Mouse (Mus musculus) telencephalon, adult 2 months (tissue): ENCODE results near the gene Shb.
"Not testable (repeated sequence)": the region's sequence is repeated elsewhere in the genome, so short reads cannot be mapped to it uniquely, and the experiment has no call there.

ENCODE experiments used
- DNase-seq: peaks from one replicate; pipeline ENCODE4 v3.0.0-alpha.2; 2011; ENCODE audit warnings: low read depth, low spot score

Shb gene

DNA sequence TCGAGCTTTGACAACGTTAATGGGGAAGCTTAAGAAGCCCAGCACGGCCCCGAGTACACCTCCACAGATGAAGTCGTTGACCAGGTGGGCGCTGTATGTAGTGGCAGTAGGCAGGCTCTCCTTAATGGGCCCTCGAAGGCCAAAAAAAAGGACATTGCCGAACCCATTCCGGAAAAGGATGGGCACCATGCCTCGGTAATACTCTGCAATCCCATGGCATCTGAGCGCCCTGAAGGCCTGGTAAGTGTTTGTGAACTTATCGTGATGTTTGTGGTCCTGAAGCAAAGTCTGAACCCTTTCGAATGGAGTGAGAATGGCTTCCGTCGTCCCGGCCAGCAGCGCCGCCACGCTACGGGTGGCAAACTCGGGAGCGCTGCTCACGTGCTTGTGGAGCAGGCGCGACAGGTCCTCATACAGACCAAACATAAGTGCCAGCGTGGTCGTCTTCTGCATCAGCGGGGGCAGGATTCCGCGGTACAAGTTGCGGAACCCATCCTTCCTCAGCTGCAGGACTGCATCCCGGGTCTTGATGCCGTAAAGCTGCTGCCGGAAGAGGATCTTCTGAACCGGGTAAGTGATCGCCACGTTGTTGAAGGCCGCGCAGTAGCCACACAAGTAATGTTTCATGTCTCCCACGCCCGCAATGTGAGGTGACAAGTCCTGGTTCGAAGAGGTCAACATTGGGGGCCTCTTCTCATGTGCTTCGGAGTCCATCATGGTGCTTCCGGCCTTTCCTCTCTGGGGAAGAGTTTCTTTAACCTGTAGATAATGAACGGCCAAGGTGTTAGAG is 132.7 kb downstream of the Shb start:
- no peak for DNase-seq

DNA sequence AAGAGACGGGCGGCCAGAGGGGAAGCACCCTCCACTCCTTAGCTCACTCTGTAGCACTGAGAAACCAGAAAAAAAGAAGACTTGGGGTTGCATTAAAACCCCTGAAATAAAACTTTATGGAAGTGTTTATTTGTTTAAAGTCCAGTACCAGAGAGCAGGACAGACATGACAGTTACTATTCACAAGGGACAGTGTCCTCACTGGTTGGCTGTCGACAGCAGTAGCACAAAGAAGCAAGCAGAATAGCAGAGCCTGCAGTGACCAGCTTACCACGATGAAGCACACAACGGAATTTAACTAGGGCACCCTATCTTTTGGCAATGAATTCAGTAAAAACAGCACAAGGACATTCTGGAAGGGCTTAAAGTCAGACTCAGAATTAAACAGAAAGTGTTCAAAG is 134.0 kb downstream of the Shb start:
- DNase-seq = not testable (repeated sequence)

DNA sequence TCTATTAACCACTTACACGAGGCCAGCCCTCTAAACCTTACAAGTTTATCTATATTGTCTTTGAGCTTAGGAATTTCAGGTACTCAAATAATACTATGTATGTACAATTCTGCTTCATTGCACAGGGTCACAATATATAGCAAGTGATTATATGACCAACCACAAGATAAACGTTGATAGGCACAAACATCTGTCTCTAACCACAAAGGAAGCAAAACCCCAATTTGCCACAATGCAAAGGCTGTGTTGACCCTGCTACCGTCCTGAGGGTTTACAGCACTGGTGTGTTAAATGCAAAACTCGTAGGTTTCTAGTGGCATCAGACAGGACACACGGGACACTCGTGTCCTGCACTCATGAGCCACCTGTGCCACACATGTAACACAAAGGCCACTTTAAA is 136.1 kb downstream of the Shb start:
- not testable (repeated sequence) for DNase-seq

DNA sequence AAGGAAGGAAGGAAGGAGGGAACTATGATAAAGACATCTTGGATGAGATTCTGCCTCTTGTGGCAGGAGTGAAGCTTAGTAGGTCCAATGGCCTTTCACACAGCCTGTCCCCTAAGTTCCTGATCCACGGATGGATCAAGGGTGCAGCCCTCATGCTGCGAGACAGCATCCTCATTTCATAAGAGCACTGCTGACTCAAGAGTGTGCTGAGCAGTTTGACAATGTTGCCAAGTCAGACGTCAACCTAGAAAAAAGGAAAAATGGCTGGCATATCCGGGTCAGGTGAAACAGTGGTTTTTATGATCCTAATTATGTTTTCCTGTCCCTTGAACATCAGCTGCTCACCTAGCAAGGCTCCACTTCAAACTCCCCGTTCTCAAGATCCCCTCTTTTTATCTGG is 138.6 kb downstream of the Shb start:
- DNase-seq = no peak

DNA sequence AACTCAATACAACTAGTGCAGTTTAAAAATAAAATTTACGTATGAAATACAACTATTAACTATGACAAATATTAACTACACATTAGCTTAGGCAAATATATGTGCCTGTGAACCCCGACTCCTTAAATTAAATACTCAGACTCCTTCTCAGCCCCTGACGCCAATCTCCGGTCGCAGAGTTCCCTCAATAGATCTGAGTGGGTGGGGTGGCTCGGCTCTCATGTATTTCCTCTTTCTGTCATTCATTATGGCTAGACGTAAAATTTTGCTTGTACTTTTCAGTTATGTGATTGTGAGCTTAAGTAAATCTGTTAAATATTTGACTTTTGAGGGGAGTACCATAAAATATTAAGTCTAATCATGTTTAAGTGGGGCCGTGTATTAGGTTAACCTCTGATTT is 139.3 kb downstream of the Shb start:
- DNase-seq = no peak

DNA sequence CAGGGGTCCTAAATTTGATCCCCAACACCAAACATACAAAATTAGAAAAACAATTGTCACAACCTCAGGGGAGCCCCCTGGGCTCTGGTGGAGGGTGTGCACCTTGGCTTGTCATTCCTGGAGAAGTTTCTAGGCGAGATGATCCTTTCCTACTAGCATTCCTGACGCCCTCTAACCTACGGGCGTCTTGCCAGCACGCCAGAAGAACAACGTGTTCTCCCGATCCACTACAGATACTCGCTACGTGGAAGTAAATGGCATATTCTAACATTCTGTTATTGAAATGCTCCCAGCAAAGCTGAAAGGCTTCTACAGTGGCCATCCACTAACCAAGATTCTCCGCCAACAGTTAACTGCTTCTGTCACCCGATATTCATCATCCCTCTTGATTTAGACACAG is 139.7 kb downstream of the Shb start:
- no peak for DNase-seq

DNA sequence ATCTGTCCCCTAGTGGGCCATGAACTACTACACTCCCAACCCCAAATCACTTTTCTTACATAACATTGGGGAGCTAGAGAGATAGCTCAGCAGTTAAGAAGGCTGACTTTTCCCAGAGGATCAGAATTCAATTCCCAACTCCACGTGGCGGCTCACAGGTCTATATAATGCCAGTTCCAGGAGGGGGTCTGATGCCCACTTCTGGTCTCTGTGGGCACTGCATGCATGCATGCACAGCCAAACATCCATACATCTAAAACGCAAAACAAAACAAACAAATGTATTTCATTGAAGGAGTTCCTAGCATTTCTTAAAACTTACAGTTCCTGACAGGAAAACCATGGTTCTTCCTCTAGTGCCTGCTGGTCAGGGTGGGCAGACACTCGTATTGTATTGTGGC is 140.2 kb downstream of the Shb start:
- no peak for DNase-seq

DNA sequence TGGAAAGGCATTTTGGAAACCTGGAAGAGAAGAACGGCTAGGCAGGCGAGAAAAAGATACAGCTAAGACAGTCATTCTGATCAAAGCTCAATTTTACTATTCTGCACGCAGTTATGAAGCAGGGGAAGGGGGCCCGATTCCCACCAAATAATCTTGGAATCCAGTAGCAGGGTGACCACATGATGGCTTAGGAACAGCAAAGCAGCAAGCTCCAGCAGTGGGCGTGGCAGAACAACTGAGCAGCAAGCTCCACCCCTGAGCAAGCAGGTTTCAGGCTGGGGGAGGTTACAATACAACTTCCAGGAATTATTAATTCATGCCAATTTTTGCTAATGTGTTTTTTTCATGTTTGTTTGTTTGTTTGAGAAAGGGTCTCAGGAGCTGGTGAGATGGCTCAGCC is 145.0 kb downstream of the Shb start:
- DNase-seq = not testable (repeated sequence)

DNA sequence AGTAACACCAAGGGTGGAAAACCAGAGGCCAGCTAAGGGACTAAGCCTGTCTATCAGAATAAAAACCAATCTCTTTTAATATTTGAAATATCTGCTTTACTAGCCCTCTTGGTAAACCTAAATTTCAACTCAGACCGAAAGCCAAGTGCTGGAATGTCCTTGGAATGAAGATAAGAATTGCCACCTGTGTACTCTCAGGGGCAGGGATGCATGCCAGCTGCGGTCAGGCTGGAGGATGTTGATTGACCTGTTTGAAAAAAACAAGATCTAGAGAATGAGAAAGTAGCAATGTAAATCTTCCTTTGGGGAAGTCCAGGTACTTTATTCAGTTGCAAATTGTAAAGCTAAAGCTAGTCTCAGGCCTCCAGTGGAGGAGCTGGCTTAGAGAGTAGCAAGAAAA is 150.1 kb downstream of the Shb start:
- not testable (repeated sequence) for DNase-seq

DNA sequence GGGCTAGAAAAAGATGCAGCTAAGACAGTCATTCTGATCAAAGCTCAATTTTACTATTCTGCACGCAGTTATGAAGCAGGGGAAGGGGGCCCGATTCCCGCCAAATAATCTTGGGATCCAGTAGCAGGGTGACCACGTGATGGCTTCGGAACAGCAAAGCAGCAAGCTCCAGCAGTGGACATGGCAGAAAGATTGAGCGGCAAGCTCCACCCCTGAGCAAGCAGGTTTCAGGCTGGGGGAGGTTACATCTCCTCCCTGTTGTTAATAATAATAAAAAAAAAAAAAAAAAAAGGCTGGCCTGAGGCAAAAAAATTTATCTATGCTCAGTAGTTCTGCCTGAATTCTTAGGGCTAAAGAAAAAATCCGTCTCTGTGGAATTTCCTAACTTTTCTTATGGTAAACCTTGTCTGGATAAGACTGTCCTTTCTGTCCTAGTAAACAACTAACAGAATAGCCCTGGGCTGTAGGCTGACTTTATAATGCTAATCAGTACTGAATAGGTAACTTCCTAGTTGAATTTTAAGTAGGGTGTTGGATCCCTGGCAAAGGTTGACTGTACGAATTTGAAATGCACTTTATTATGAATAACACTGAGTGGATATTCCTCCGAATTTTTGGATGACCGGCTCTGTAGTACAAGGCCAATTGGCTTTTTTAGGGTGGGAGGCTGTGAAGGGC is 151.2 kb downstream of the Shb start:
- DNase-seq = not testable (repeated sequence)

DNA sequence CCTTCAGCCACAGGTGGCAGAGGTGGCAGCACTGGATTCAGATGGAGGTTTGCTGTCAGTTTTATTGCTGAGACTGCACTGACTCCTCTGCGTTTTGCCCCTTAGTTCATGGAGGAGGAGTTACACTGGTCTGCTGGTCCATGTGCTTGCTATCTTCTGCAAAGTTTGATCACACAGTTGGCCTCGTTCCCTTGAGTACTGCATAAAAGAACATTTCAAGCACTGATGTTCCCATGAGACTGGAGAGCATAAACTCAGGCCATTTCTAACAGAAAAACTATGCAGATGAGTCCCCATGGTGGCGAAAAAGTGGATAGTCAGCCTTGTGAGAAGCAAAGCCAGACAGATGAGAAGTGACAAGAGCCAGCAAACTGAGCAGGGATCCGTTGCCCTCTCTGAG is 155.7 kb downstream of the Shb start:
- DNase-seq = no peak

DNA sequence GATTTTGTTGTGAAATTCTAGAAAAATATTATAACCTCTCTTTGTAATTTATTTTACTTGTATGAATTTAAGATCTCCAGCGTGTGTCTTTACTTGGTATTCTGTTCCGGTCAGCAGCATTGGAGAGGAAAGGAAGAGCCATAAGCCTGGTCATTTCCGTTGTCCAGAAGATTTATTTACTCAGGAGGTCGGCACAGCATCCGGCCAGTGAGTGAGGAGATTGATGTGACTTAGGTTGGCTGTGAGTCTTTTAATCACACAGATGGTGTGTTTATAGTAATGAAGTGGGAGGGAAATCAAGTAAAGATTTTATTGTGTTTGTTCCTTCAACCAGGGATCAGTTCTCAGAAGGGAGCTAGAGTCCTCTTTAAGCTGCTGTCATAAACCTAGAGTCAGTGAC is 157.4 kb downstream of the Shb start:
- no peak for DNase-seq
